ENCODE assay signal across 9 mouse cellular contexts in the genomic region with DNA sequence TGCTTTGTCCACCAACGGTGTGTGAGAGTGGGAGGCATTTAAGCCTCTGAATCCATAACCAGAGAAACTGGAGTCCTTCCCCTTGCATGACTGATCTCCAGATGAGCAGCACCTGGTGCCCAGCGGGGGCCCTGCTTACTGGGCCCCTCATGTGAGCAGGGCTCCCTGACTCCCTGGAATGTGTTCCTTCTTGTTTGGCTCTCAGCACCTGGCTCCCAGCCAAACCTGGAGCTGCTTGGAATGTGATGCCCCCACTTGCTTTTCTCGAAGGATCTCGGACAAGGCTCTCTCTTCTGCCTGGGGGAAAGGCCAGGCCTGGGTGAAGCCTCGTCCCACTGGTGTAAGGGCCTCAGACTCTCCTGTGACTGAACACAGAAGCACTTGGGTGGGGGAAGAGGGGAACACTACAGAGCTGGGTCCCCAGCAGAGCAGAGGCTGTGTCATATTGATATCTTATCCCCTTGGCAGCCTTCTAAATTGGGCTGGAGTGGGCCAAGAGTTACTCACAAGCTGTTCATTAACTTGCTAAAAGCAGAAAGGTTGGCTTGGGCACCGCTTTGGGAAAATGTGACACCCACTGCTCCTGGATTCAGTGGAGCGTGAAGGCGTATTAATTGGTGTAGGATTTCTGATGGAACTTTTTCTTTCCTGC. TPM values are rescaled to one million over a fixed set of nuclear protein-coding genes. Genes with fewer than 3 reads are reported as not detected.
DNase-seq lines count a peak whose midpoint lies in the region; ATAC-seq lines count a peak whose summit lies in the region.
"Had no signal": no experiment of that assay in that cellular context is flagged by ENCODE, and none has a peak within 500 bp of the region (broad histone marks: within the 10 kb centered on the region; RNA-seq: fewer than 3 reads in every experiment).

No protein-coding gene starts in this region.

- H3K4me1 ChIP-seq in embryonic facial prominence, embryonic 11.5 days (ENCODE audit: control insufficient read depth, insufficient read depth, low read length): no peaks in the 10 kb centered on the region; the same call in 1 of the 2 replicates
- peaks cover 13% of the 10 kb centered on the region for H3K4me1 ChIP-seq in embryonic facial prominence, embryonic 10.5 days
- H3K4me1 ChIP-seq in heart, embryonic 12.5 days (replicated peaks): peaks cover 17% of the 10 kb centered on the region
- H3K4me1 ChIP-seq in limb, embryonic 13.5 days: peaks cover 21% of the 10 kb centered on the region
- peaks cover 9% of the 10 kb centered on the region for H3K4me1 ChIP-seq in stomach, embryonic 16.5 days (ENCODE audit: control insufficient read depth, insufficient read depth, low read length)

- no peak overlapping the region for H3K4me2 ChIP-seq in embryonic facial prominence, embryonic 11.5 days (ENCODE audit: low read depth, low read length)
- H3K4me2 ChIP-seq in heart, embryonic 12.5 days: no peak overlapping the region
- peak overlapping the region; percentile 58 for H3K4me2 ChIP-seq in limb, embryonic 13.5 days (replicated peaks)
- no peak overlapping the region for H3K4me2 ChIP-seq in stomach, embryonic 16.5 days (ENCODE audit: low read depth, low read length)

- no peaks in the 10 kb centered on the region for H3K27me3 ChIP-seq in embryonic facial prominence, embryonic 11.5 days (ENCODE audit: control insufficient read depth, insufficient read depth, low read length)
- 0 out of 2 replicates have a peak, but pooled peaks cover 5% of the 10 kb centered on the region for H3K27me3 ChIP-seq in embryonic facial prominence, embryonic 10.5 days (replicated peaks; ENCODE audit: low read depth, poor library complexity, severe bottlenecking)
- H3K27me3 ChIP-seq in heart, embryonic 12.5 days (replicated peaks): no peaks in the 10 kb centered on the region
- H3K27me3 ChIP-seq in limb, embryonic 13.5 days: no peaks in the 10 kb centered on the region
- H3K27me3 ChIP-seq in stomach, embryonic 16.5 days (ENCODE audit: control insufficient read depth, insufficient read depth, low read length): no peaks in the 10 kb centered on the region

- H3K9ac ChIP-seq in embryonic facial prominence, embryonic 11.5 days (replicated peaks; ENCODE audit: low read length): no peak overlapping the region
- H3K9ac ChIP-seq in heart, embryonic 12.5 days: no peak overlapping the region
- no peak overlapping the region for H3K9ac ChIP-seq in limb, embryonic 13.5 days
- H3K9ac ChIP-seq in stomach, embryonic 16.5 days (ENCODE audit: low read length): no peak overlapping the region

- 74% methylated on average over 8 of the region's 8 CpGs for WGBS in embryonic facial prominence, embryonic 11.5 days
- WGBS in embryonic facial prominence, embryonic 10.5 days: 71% methylated on average over 8 of the region's 8 CpGs
- WGBS in heart, embryonic 12.5 days: 48% methylated on average over 8 of the region's 8 CpGs
- 41% methylated on average over 8 of the region's 8 CpGs for WGBS in limb, embryonic 13.5 days
- 48% methylated on average over 8 of the region's 8 CpGs for WGBS in stomach, embryonic 16.5 days

- no peaks in the 10 kb centered on the region for H3K36me3 ChIP-seq in embryonic facial prominence, embryonic 11.5 days (replicated peaks; ENCODE audit: control insufficient read depth, insufficient read depth, low read depth, low read length)
- no peaks in the 10 kb centered on the region for H3K36me3 ChIP-seq in embryonic facial prominence, embryonic 10.5 days (replicated peaks)
- no peaks in the 10 kb centered on the region for H3K36me3 ChIP-seq in heart, embryonic 12.5 days
- no peaks in the 10 kb centered on the region for H3K36me3 ChIP-seq in limb, embryonic 13.5 days
- H3K36me3 ChIP-seq in stomach, embryonic 16.5 days (ENCODE audit: control insufficient read depth, insufficient read depth, low read length): no peaks in the 10 kb centered on the region

- no peaks in the 10 kb centered on the region for H3K9me3 ChIP-seq in embryonic facial prominence, embryonic 11.5 days (replicated peaks; ENCODE audit: control insufficient read depth, low read length)
- no peaks in the 10 kb centered on the region for H3K9me3 ChIP-seq in embryonic facial prominence, embryonic 10.5 days
- no peaks in the 10 kb centered on the region for H3K9me3 ChIP-seq in heart, embryonic 12.5 days (replicated peaks)
- no peaks in the 10 kb centered on the region for H3K9me3 ChIP-seq in limb, embryonic 13.5 days
- H3K9me3 ChIP-seq in stomach, embryonic 16.5 days (replicated peaks; ENCODE audit: control insufficient read depth, low read length): no peaks in the 10 kb centered on the region

- ATAC-seq in embryonic facial prominence, embryonic 11.5 days (replicated peaks; ENCODE audit: insufficient number of reproducible peaks, low FRiP score, low TSS enrichment, low read depth): peak; percentile 52; the same call in 1 of the 2 replicates
- ATAC-seq in heart, embryonic 12.5 days (ENCODE audit: insufficient number of reproducible peaks, low FRiP score): 0 out of 2 replicates have a peak, but pooled peaks have one; percentile 33
- peak; percentile 70 for ATAC-seq in limb, embryonic 13.5 days (ENCODE audit: low FRiP score, low read depth)
- peak; percentile 40; the same call in 1 of the 2 replicates for ATAC-seq in stomach, embryonic 16.5 days (ENCODE audit: insufficient read depth, low FRiP score)

- peak; percentile 8 for DNase-seq in embryonic facial prominence, embryonic 11.5 days (ENCODE audit: low spot score)
- no peak for DNase-seq in embryonic facial prominence, embryonic 10.5 days (ENCODE audit: low spot score)
- peak; percentile 23 for DNase-seq in cerebellum, adult 8-10 months
- DNase-seq in kidney, postnatal 14 days: peak; percentile 93
- DNase-seq in yolk sac, embryonic 10.5 days (ENCODE audit: low spot score): no peak

- H3K27ac ChIP-seq in embryonic facial prominence, embryonic 11.5 days (replicated peaks; ENCODE audit: low read depth, low read length): no peak overlapping the region
- H3K27ac ChIP-seq in embryonic facial prominence, embryonic 10.5 days (replicated peaks): no peak overlapping the region; the same call in 1 of the 2 replicates
- no peak overlapping the region for H3K27ac ChIP-seq in heart, embryonic 12.5 days (ENCODE audit: poor library complexity, severe bottlenecking)
- H3K27ac ChIP-seq in limb, embryonic 13.5 days: peak overlapping the region; percentile 49
- H3K27ac ChIP-seq in stomach, embryonic 16.5 days (ENCODE audit: low read length): no peak overlapping the region

- no peak overlapping the region for H3K4me3 ChIP-seq in embryonic facial prominence, embryonic 11.5 days (ENCODE audit: low read depth, low read length)
- H3K4me3 ChIP-seq in embryonic facial prominence, embryonic 10.5 days: no peak overlapping the region
- H3K4me3 ChIP-seq in heart, embryonic 12.5 days: no peak overlapping the region
- no peak overlapping the region for H3K4me3 ChIP-seq in limb, embryonic 13.5 days
- H3K4me3 ChIP-seq in stomach, embryonic 16.5 days (replicated peaks; ENCODE audit: low read length): no peak overlapping the region
- H3K4me3 ChIP-seq: erythroblast, embryonic 14.5 days had no signal

RNA-seq across cellular contexts. Expression of gene Senp8, which starts 26.6 kb away (rescaled TPM):
- polyA plus RNA-seq in embryonic facial prominence, embryonic 11.5 days (2014; fragmentation: Nextera tagmentation; extraction: Ambion mirVana): 18.8 and 22.1 TPM in 2 replicates
- 15.6 and 17.4 TPM in 2 replicates for polyA plus RNA-seq in embryonic facial prominence, embryonic 10.5 days (2016; fragmentation: Nextera tagmentation; extraction: Ambion mirVana)
- polyA plus RNA-seq in heart, embryonic 12.5 days (2016; fragmentation: Nextera tagmentation; extraction: Ambion mirVana): 13.0 and 15.1 TPM in 2 replicates
- polyA plus RNA-seq in limb, embryonic 13.5 days (2015; fragmentation: Nextera tagmentation; extraction: Ambion mirVana): 8.8 and 11.1 TPM in 2 replicates
- polyA plus RNA-seq in stomach, embryonic 16.5 days (2015; fragmentation: Nextera tagmentation; extraction: Ambion mirVana): 7.6 and 10.7 TPM in 2 replicates

RNA-seq across cellular contexts. Expression of gene Myo9a, which starts 26.8 kb away (rescaled TPM):
- polyA plus RNA-seq in embryonic facial prominence, embryonic 11.5 days (2014; fragmentation: Nextera tagmentation; extraction: Ambion mirVana): 13.3 and 15.7 TPM in 2 replicates
- 10.1 and 11.1 TPM in 2 replicates for polyA plus RNA-seq in embryonic facial prominence, embryonic 10.5 days (2016; fragmentation: Nextera tagmentation; extraction: Ambion mirVana)
- polyA plus RNA-seq in heart, embryonic 12.5 days (2016; fragmentation: Nextera tagmentation; extraction: Ambion mirVana): 10.9 and 11.7 TPM in 2 replicates
- 16.8 and 17.5 TPM in 2 replicates for polyA plus RNA-seq in limb, embryonic 13.5 days (2015; fragmentation: Nextera tagmentation; extraction: Ambion mirVana)
- 13.8 and 15.0 TPM in 2 replicates for polyA plus RNA-seq in stomach, embryonic 16.5 days (2015; fragmentation: Nextera tagmentation; extraction: Ambion mirVana)

RNA-seq across cellular contexts. Expression of gene Gramd2, which starts 44.0 kb away (rescaled TPM):
- 0.31 and 1.0 TPM in 2 replicates for polyA plus RNA-seq in embryonic facial prominence, embryonic 11.5 days (2014; fragmentation: Nextera tagmentation; extraction: Ambion mirVana)
- 0.24 and 0.64 TPM in 2 replicates for polyA plus RNA-seq in embryonic facial prominence, embryonic 10.5 days (2016; fragmentation: Nextera tagmentation; extraction: Ambion mirVana)
- polyA plus RNA-seq in heart, embryonic 12.5 days (2016; fragmentation: Nextera tagmentation; extraction: Ambion mirVana): 0.32 TPM in 1 of 2 replicates, not detected in the other
- polyA plus RNA-seq in limb, embryonic 13.5 days (2015; fragmentation: Nextera tagmentation; extraction: Ambion mirVana): 1.0 TPM in 2 replicates
- 2.2 and 3.6 TPM in 2 replicates for polyA plus RNA-seq in stomach, embryonic 16.5 days (2015; fragmentation: Nextera tagmentation; extraction: Ambion mirVana)
- polyA plus RNA-seq: erythroblast, embryonic 14.5 days had no signal

Comparison
In these comparisons a context has a peak if more than half of its experiments do, and no peak if none do; other contexts are left out.
1. DNase-seq: peak in embryonic facial prominence, embryonic 11.5 days (single experiment), cerebellum, adult 8-10 months (single experiment) and kidney, postnatal 14 days (single experiment); none in embryonic facial prominence, embryonic 10.5 days (single experiment) and yolk sac, embryonic 10.5 days (single experiment).
2. Peak in every context shown above with its lines, with median percentiles within 50 percentile points of each other: ATAC-seq.